Mouse (Mus musculus): Measurements from ENCODE around the gene Myo1e. TPM values are rescaled to one million over a fixed set of nuclear protein-coding genes. Genes with fewer than 3 reads are reported as not detected.

Gene Myo1e
- total and polyA plus RNA-seq, 3 experiments: 82.3 to 186 (median 98.7) TPM

DNA sequence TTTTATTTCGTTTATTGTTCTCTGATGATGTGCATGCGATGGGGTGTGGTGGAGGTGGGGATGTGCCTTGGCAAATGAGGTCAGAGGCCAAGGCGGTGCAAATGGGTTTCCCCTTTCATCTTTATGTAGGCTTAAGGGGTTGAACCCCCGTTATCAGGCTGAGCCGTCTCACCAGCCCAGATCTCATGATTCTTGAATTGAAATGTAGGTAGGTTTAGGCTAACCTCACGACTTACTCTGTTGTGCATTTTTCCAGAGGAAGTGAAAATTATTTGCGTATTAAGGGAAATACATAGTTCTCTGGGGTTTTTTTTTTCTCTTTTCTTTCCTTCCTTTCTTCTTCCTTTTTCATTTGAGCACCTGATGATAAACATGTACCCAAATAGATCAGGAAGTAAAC, 37.0 kb downstream of the Myo1e start (continued):
- TF ChIP-seq RCOR1 (conservative IDR thresholded peaks at IDR 0.05; ENCODE audit: low read depth, low read length) (no peak), IRF4 (IDR thresholded peaks at IDR 0.05; ENCODE audit: low read depth, low read length) (peak; percentile 94), PAX5 (IDR thresholded peaks at IDR 0.05; ENCODE audit: low read length) (no peak), ELF1 (IDR thresholded peaks at IDR 0.05; ENCODE audit: low read depth, low read length) (0 out of 2 replicates have a peak, but pooled peaks have one; percentile 23), ZMIZ1 (IDR thresholded peaks at IDR 0.05; ENCODE audit: low read depth, low read length) (no peak)

DNA sequence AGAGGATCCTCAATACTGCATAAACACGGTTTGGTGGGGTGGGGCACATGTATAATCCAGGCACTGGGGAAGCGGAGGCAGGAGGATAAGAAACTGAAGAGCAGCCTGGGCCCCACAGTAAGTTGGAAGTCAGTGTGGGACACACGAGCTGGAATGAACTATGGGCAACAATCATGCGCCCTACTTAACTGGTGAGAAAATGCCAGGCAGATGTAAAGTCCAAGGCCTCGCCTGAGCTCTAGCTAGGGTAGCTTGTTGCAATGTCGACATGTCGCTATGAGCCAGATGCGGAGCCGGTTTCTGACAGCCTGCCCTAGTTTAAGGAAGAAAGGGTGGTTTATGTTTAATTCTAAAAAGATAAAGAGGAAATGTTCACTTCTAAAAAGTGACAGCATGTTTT, 37.9 kb downstream of the Myo1e start:
- Histone ChIP-seq H3K4me3 (replicated peaks in 1 of 3; ENCODE audit: low read depth in 2 of 3, low read length in 2 of 3, poor library complexity in 1 of 3) (peak overlapping the region in 2 of 3 experiments; percentile 20 to 27), H3K4me1 (ENCODE audit: control insufficient read depth in 1 of 2, insufficient read depth in 2 of 2) (peaks cover 38 to 94% of the 10 kb centered on the region in 2 experiments), H3K27me3 (replicated peaks) (no peaks in the 10 kb centered on the region), H3K27ac (ENCODE audit: insufficient read depth, low read depth) (peak overlapping the region; percentile 97), H3K9ac (ENCODE audit: insufficient read depth, low read depth) (peak overlapping the region; percentile 92), H3K4me2 (ENCODE audit: insufficient read depth, low read depth, poor library complexity, severe bottlenecking) (peak overlapping the region; percentile 90), H3K79me2 (replicated peaks; ENCODE audit: control insufficient read depth, extremely low read depth, insufficient read depth, poor library complexity, severe bottlenecking) (peaks cover 63% of the 10 kb centered on the region), H3K9me3 (replicated peaks; ENCODE audit: low read length) (no peaks in the 10 kb centered on the region), H3K36me3 (replicated peaks in 1 of 2; ENCODE audit: control insufficient read depth in 1 of 2, insufficient read depth in 1 of 2, low read length in 1 of 2) (peaks cover 5 to 43% of the 10 kb centered on the region in 2 experiments)
- no peak for TF ChIP-seq ZNF384 (IDR thresholded peaks at IDR 0.05; ENCODE audit: low read depth, low read length)
- TF ChIP-seq MXI1 (IDR thresholded peaks at IDR 0.05; ENCODE audit: low read depth, low read length): peak; percentile 21; the same call in 1 of the 2 replicates
- in situ Hi-C loops (cut with MboI; ENCODE audit: low pct_ligation_motif_present, low pct_unique_long_range_greater_than_20kb, low sequenced_read_pairs): no loop called here
- dilution Hi-C loops (cut with MboI; ENCODE audit: extremely low pct_ligation_motif_present, extremely low pct_unique_long_range_greater_than_20kb, low sequenced_read_pairs): no loop called here
- no peak for DNase-seq (ENCODE audit: extremely low read depth)

DNA sequence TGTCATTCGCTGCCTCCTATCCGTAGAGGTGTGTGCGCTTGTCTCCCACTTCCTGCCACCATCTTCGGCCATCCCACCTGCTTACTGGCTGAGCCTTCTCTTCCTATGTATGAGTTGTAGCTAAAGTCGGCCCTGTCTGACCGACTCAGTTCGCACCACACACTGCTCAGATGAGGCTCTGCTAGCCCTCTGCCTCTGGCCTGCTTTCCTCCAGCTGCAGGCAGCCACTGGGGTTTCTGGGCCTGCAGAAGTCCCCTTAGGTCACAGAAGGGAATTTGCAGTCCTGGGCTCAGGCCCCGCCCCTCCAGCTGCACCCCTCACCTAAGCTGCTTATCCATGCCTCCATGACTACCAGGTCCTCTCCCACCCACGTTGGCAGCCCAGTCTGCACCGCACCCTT, 39.3 kb downstream of the Myo1e start:
- Histone ChIP-seq H3K4me3 (replicated peaks in 1 of 3; ENCODE audit: low read depth in 2 of 3, low read length in 2 of 3, poor library complexity in 1 of 3) (peak overlapping the region in 1 of 3 experiments; percentile 17), H3K27me3 (replicated peaks) (no peaks in the 10 kb centered on the region)
- in situ Hi-C loops (cut with MboI; ENCODE audit: low pct_ligation_motif_present, low pct_unique_long_range_greater_than_20kb, low sequenced_read_pairs): no loop called here
- TF ChIP-seq USF1 (IDR thresholded peaks at IDR 0.05; ENCODE audit: low read depth, low read length): no peak
- TF ChIP-seq RCOR1 (conservative IDR thresholded peaks at IDR 0.05; ENCODE audit: low read depth, low read length): no peak
- peak; percentile 67 for TF ChIP-seq ZMIZ1 (IDR thresholded peaks at IDR 0.05; ENCODE audit: low read depth, low read length)
- no peak for TF ChIP-seq ZKSCAN1 (IDR thresholded peaks at IDR 0.05; ENCODE audit: borderline replicate concordance, low read depth, low read length)
- TF ChIP-seq SIN3A (IDR thresholded peaks at IDR 0.05; ENCODE audit: low read length): no peak
- TF ChIP-seq POLR2A (IDR thresholded peaks at IDR 0.05; ENCODE audit: low read depth, low read length): peak; percentile 62
- TF ChIP-seq JUN (IDR thresholded peaks at IDR 0.05; ENCODE audit: insufficient read depth, low read depth, low read length): no peak
- peak; percentile 69 for TF ChIP-seq ELF1 (IDR thresholded peaks at IDR 0.05; ENCODE audit: low read depth, low read length)
- TF ChIP-seq CTCF (conservative IDR thresholded peaks at IDR 0.05 in 1 of 2, IDR thresholded peaks at IDR 0.05 in 1 of 2; ENCODE audit: low read depth in 2 of 2, low read length in 2 of 2): no peak
- TF ChIP-seq MAFK (IDR thresholded peaks at IDR 0.05; ENCODE audit: insufficient replicate concordance, low read length): no peak
- no peak for TF ChIP-seq KAT2A (IDR thresholded peaks at IDR 0.05; ENCODE audit: insufficient replicate concordance, low read length)
- no peak; the same call in 1 of the 2 replicates for TF ChIP-seq RAD21 (IDR thresholded peaks at IDR 0.05; ENCODE audit: low read depth, low read length)
- TF ChIP-seq ZNF384 (IDR thresholded peaks at IDR 0.05; ENCODE audit: low read depth, low read length): no peak
- TF ChIP-seq POLR2AphosphoS2 (IDR thresholded peaks at IDR 0.05; ENCODE audit: low read depth, low read length): 0 out of 2 replicates have a peak, but pooled peaks have one; percentile 35
- peak; percentile 43; the same call in 1 of the 2 replicates for TF ChIP-seq MAX (IDR thresholded peaks at IDR 0.05; ENCODE audit: low read length)
- peak; percentile 42; the same call in 1 of the 2 replicates for TF ChIP-seq IRF4 (IDR thresholded peaks at IDR 0.05; ENCODE audit: low read depth, low read length)
- 0 out of 2 replicates have a peak, but pooled peaks have one; percentile 51 for TF ChIP-seq CHD1 (IDR thresholded peaks at IDR 0.05; ENCODE audit: low read depth, low read length)
- TF ChIP-seq CHD2 (IDR thresholded peaks at IDR 0.05; ENCODE audit: low read length): 0 out of 2 replicates have a peak, but pooled peaks have one; percentile 48
- peak; percentile 61 for TF ChIP-seq NELFE (IDR thresholded peaks at IDR 0.05; ENCODE audit: low read depth, low read length)
- no peak for TF ChIP-seq MAZ (IDR thresholded peaks at IDR 0.05; ENCODE audit: low read depth, low read length)
- peak; percentile 42; the same call in 1 of the 2 replicates for TF ChIP-seq BHLHE40 (IDR thresholded peaks at IDR 0.05; ENCODE audit: low read depth, low read length)
- TF ChIP-seq GABPA (IDR thresholded peaks at IDR 0.05; ENCODE audit: insufficient replicate concordance, low read depth, low read length): no peak
- TF ChIP-seq E2F4 (IDR thresholded peaks at IDR 0.05; ENCODE audit: insufficient replicate concordance, low read depth, low read length): no peak
- TF ChIP-seq SMC3 (IDR thresholded peaks at IDR 0.05; ENCODE audit: low read depth, low read length): no peak
- peak; percentile 88; the same call in 1 of the 2 replicates for TF ChIP-seq UBTF (IDR thresholded peaks at IDR 0.05; ENCODE audit: low read depth, low read length)
- TF ChIP-seq JUND (conservative IDR thresholded peaks at IDR 0.05; ENCODE audit: low read depth, low read length): no peak
- 0 out of 2 replicates have a peak, but pooled peaks have one; percentile 22 for TF ChIP-seq EP300 (IDR thresholded peaks at IDR 0.05; ENCODE audit: low read length)
- peak; percentile 64 for TF ChIP-seq MXI1 (IDR thresholded peaks at IDR 0.05; ENCODE audit: low read depth, low read length)

More for the DNA sequence above, 39.3 kb downstream of the Myo1e start:
- H3K9me3 ChIP-seq (replicated peaks; ENCODE audit: low read length): no peaks in the 10 kb centered on the region
- DNase-seq (ENCODE audit: extremely low read depth): peak; percentile 82
- no peak overlapping the region; the same call in 1 of the 2 replicates for H3K4me2 ChIP-seq (ENCODE audit: insufficient read depth, low read depth, poor library complexity, severe bottlenecking)
- H3K36me3 ChIP-seq (replicated peaks in 1 of 2; ENCODE audit: control insufficient read depth in 1 of 2, insufficient read depth in 1 of 2, low read length in 1 of 2): peaks cover 0 to 42% of the 10 kb centered on the region in 2 experiments
- H3K79me2 ChIP-seq (replicated peaks; ENCODE audit: control insufficient read depth, extremely low read depth, insufficient read depth, poor library complexity, severe bottlenecking): peaks cover 60% of the 10 kb centered on the region
- dilution Hi-C loops (cut with MboI; ENCODE audit: extremely low pct_ligation_motif_present, extremely low pct_unique_long_range_greater_than_20kb, low sequenced_read_pairs): no loop called here
- 0 out of 2 replicates have a peak overlapping the region, but pooled peaks have one; percentile 1 for H3K9ac ChIP-seq (ENCODE audit: insufficient read depth, low read depth)
- peak overlapping the region; percentile 94 for H3K27ac ChIP-seq (ENCODE audit: insufficient read depth, low read depth)
- H3K4me1 ChIP-seq (ENCODE audit: control insufficient read depth in 1 of 2, insufficient read depth in 2 of 2): peaks cover 40 to 94% of the 10 kb centered on the region in 2 experiments
